Mouse (Mus musculus) liver, adult 2 months (tissue): ENCODE results near the gene Phldb1.

Experiments used
- CTCF ChIP-seq: fragments of 200-500 bp; IDR thresholded peaks from 2 replicates; pipeline ENCODE4 v1.5.1; 2011; ENCODE audit warnings: low read depth, low read length, control low read depth
- POLR2A ChIP-seq: fragments of 200-500 bp; IDR thresholded peaks from 2 replicates; pipeline ENCODE4 v1.6.1; 2011; ENCODE audit warnings: low read length, control low read depth; ENCODE audit not compliant: insufficient read depth; ENCODE audit errors: extremely low read depth

DNA sequence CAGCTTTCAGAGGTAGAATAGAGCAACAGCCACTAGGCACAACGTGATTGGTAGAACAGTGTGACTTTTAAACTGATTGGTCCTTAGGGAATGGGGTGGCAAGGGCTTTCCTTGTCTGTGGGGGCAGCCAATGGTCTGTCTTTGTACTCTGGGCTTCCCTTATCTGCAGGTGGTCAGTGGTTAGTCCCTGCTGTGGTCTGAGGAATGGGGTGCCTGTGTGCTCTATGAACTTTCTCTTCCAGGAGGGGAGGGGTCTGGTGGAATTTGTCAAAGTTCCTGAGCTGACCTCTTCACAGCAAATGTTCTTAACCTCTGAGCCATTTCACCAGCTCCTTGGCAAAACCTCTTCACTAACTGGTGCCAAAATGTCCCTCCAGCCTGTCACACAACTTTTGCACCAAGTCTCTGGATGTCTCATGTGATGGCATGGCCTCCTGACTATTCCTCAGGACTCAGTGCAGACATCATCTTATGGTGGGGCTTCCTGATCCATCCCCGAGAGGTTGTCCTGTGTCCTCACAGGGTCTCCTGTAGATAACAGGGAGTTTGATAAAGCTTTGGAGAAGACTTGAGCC, 62.6 kb downstream of the Phldb1 start:
- TF ChIP-seq CTCF, result no peak
- TF ChIP-seq POLR2A, result no peak
